In genomic region chr11:102219994-102220346, GRCm38 (mm10) we compare ENCODE assay signal across 9 mouse cellular contexts. TPM values are rescaled to one million over a fixed set of nuclear protein-coding genes. Genes with fewer than 3 reads are reported as not detected.
A peak's percentile ranks its signal among the peaks of the same experiment; 100 is the strongest.
DNase-seq lines count a peak whose midpoint lies in the region; ATAC-seq and TF ChIP-seq lines count a peak whose summit lies in the region.
"Had no signal": no experiment of that assay in that cellular context is flagged by ENCODE, and none has a peak within 500 bp of the region (broad histone marks: within the 10 kb centered on the region; RNA-seq: fewer than 3 reads in every experiment).

No protein-coding gene starts in this region.

- TF ChIP-seq POLR2A in kidney, adult 2 months (IDR thresholded peaks at IDR 0.05; ENCODE audit: low read depth, low read length) = no peak

- no peaks in the 10 kb centered on the region for H3K27me3 ChIP-seq in kidney, adult 2 months (replicated peaks; ENCODE audit: control insufficient read depth, insufficient read depth, low read length)
- peaks cover 27% of the 10 kb centered on the region for H3K27me3 ChIP-seq in G1E (ENCODE audit: insufficient read depth, low read length)
- no peaks in the 10 kb centered on the region for H3K27me3 ChIP-seq in heart, postnatal 0 days (ENCODE audit: control insufficient read depth, insufficient read depth, low read length)
- H3K27me3 ChIP-seq in stomach, postnatal 0 days (ENCODE audit: control insufficient read depth, insufficient read depth, low read length) = no peaks in the 10 kb centered on the region

- TF ChIP-seq EP300 in heart, postnatal 0 days (IDR thresholded peaks at IDR 0.05; ENCODE audit: low read depth) = peak; percentile 83
- no peak for TF ChIP-seq EP300 in stomach, postnatal 0 days (optimal IDR thresholded peaks at IDR 0.05)

- no peaks in the 10 kb centered on the region for H3K36me3 ChIP-seq in kidney, adult 2 months (ENCODE audit: control insufficient read depth, insufficient read depth, low read length)
- peaks cover 5% of the 10 kb centered on the region for H3K36me3 ChIP-seq in G1E (replicated peaks)
- H3K36me3 ChIP-seq in heart, postnatal 0 days (replicated peaks; ENCODE audit: control insufficient read depth, insufficient read depth, low read length) = peaks cover 5% of the 10 kb centered on the region; the same call in 1 of the 2 replicates
- 0 out of 2 replicates have a peak, but pooled peaks cover 2% of the 10 kb centered on the region for H3K36me3 ChIP-seq in stomach, postnatal 0 days (ENCODE audit: control insufficient read depth, insufficient read depth, low read length)

- TF ChIP-seq CTCF in kidney, adult 2 months (conservative IDR thresholded peaks at IDR 0.05; ENCODE audit: insufficient read depth, insufficient read length, low read depth, low read length) = no peak
- no peak for TF ChIP-seq CTCF in G1E (IDR thresholded peaks at IDR 0.05; ENCODE audit: low read depth, low read length)
- TF ChIP-seq CTCF in heart, postnatal 0 days (IDR thresholded peaks at IDR 0.05; ENCODE audit: low read depth) = no peak
- TF ChIP-seq CTCF in stomach, postnatal 0 days (IDR thresholded peaks at IDR 0.05; ENCODE audit: low read depth) = no peak

- 34% methylated on average over 4 of the region's 4 CpGs for WGBS in kidney, adult 2 months
- WGBS in heart, postnatal 0 days = 13% methylated on average over 4 of the region's 4 CpGs
- 38% methylated on average over 4 of the region's 4 CpGs for WGBS in stomach, postnatal 0 days

- H3K4me1 ChIP-seq in kidney, adult 2 months (ENCODE audit: control insufficient read depth, insufficient read depth, low read length) = peaks cover 58% of the 10 kb centered on the region
- peaks cover 88% of the 10 kb centered on the region for H3K4me1 ChIP-seq in G1E (ENCODE audit: insufficient read depth, low read depth, low read length)
- peaks cover 83% of the 10 kb centered on the region for H3K4me1 ChIP-seq in heart, postnatal 0 days (ENCODE audit: control insufficient read depth, insufficient read depth)
- H3K4me1 ChIP-seq in stomach, postnatal 0 days (replicated peaks; ENCODE audit: control insufficient read depth, insufficient read depth) = peaks cover 39% of the 10 kb centered on the region

- no peak for ATAC-seq in G1E (ENCODE audit: extremely low read depth, insufficient number of reproducible peaks, low FRiP score, poor library complexity, severe bottlenecking)
- ATAC-seq in heart, postnatal 0 days (ENCODE audit: insufficient read depth, low read depth) = peak; percentile 61
- ATAC-seq in stomach, postnatal 0 days (ENCODE audit: low FRiP score, low TSS enrichment) = no peak
- no peak for ATAC-seq in inflammation-experienced regulatory T-cells, adult 6 months

- no peak overlapping the region for H3K9ac ChIP-seq in heart, postnatal 0 days (replicated peaks; ENCODE audit: low read depth, low read length)
- H3K9ac ChIP-seq in stomach, postnatal 0 days (ENCODE audit: low read length) = no peak overlapping the region

- no peak overlapping the region for H3K4me3 ChIP-seq in kidney, adult 2 months (ENCODE audit: insufficient read depth, low read depth, low read length)
- peak overlapping the region; percentile 70; the same call in 1 of the 2 replicates for H3K4me3 ChIP-seq in G1E (ENCODE audit: low read depth, low read length)
- no peak overlapping the region for H3K4me3 ChIP-seq in heart, postnatal 0 days (ENCODE audit: low read depth, low read length)
- no peak overlapping the region for H3K4me3 ChIP-seq in stomach, postnatal 0 days (ENCODE audit: low read depth, low read length)
- H3K4me3 ChIP-seq: erythroblast, embryonic 14.5 days had no signal

- H3K27ac ChIP-seq in kidney, adult 2 months (ENCODE audit: insufficient read depth, low read depth, low read length) = no peak overlapping the region
- peak overlapping the region; percentile 92 for H3K27ac ChIP-seq in heart, postnatal 0 days (ENCODE audit: low read depth)
- H3K27ac ChIP-seq in stomach, postnatal 0 days (replicated peaks) = peak overlapping the region; percentile 91

- H3K4me2 ChIP-seq in heart, postnatal 0 days (ENCODE audit: low read depth, low read length) = peak overlapping the region; percentile 80
- no peak overlapping the region for H3K4me2 ChIP-seq in stomach, postnatal 0 days (replicated peaks; ENCODE audit: low read depth)

- H3K9me3 ChIP-seq in G1E (replicated peaks) = no peaks in the 10 kb centered on the region
- no peaks in the 10 kb centered on the region for H3K9me3 ChIP-seq in heart, postnatal 0 days (replicated peaks; ENCODE audit: control insufficient read depth, low read length)
- H3K9me3 ChIP-seq in stomach, postnatal 0 days (ENCODE audit: control insufficient read depth, low read length) = no peaks in the 10 kb centered on the region

- peak; percentile 37 for DNase-seq in kidney, adult 2 months
- no peak for DNase-seq in kidney, adult 18-20 months
- DNase-seq in G1E (ENCODE audit: low spot score) = no peak
- DNase-seq in cerebellum, postnatal 36 days = peak; percentile 51 to 56
- peak; percentile 94 for DNase-seq in heart, postnatal 0 days (ENCODE audit: low spot score)
- peak; percentile 40 for DNase-seq in stomach, postnatal 0 days (ENCODE audit: low spot score)
- DNase-seq in left cerebral cortex, adult 11 months (ENCODE audit: low spot score) = no peak

RNA-seq across cellular contexts. Expression of gene Hdac5, which starts 10.0 kb away (rescaled TPM):
- 69.2 TPM in 2 replicates for polyA plus RNA-seq in kidney, adult 2 months (2012; rRNA removed)
- total RNA-seq in G1E (2014; fragmentation: Nextera tagmentation) (20.5 and 30.7 TPM in 2 replicates), G1E (2017) (24.0 and 24.4 TPM in 2 replicates)
- polyA plus RNA-seq in G1E (2012) = 42.8 and 48.2 TPM in 2 replicates
- total RNA-seq in heart, postnatal 0 days (2014; rRNA removed; ENCODE audit: low replicate concordance) = 194 and 287 TPM in 2 replicates
- polyA plus RNA-seq in heart, postnatal 0 days (2015; fragmentation: Nextera tagmentation; extraction: Ambion mirVana) = 51.4 and 67.2 TPM in 2 replicates
- 33.8 and 43.3 TPM in 2 replicates for polyA plus RNA-seq in stomach, postnatal 0 days (2015; fragmentation: Nextera tagmentation; extraction: Ambion mirVana)
- 1 to 10 TPM; 6.8 to 8.2 (median 7.7) TPM for polyA plus RNA-seq in inflammation-experienced regulatory T-cells, adult 6 months (2017; shearing (Covaris generic))

RNA-seq across cellular contexts. Expression of gene BC030867, which starts 28.7 kb away (rescaled TPM):
- polyA plus RNA-seq in kidney, adult 2 months (2012; rRNA removed) = 0.41 and 0.81 TPM in 2 replicates
- total RNA-seq in G1E (2014; fragmentation: Nextera tagmentation) (42.5 and 45.0 TPM in 2 replicates), G1E (2017) (4.9 and 5.7 TPM in 2 replicates)
- 5.4 and 10.1 TPM in 2 replicates for polyA plus RNA-seq in G1E (2012)
- 3.9 and 5.6 TPM in 2 replicates for total RNA-seq in heart, postnatal 0 days (2014; rRNA removed; ENCODE audit: low replicate concordance)
- 2.2 and 2.9 TPM in 2 replicates for polyA plus RNA-seq in heart, postnatal 0 days (2015; fragmentation: Nextera tagmentation; extraction: Ambion mirVana)
- polyA plus RNA-seq in stomach, postnatal 0 days (2015; fragmentation: Nextera tagmentation; extraction: Ambion mirVana) = 2.2 and 2.7 TPM in 2 replicates
- 1 to 10 TPM in 2 of 3 experiments, under 1 TPM in 1; 0.95 to 7.0 (median 1.5) TPM for polyA plus RNA-seq in inflammation-experienced regulatory T-cells, adult 6 months (2017; shearing (Covaris generic))

RNA-seq across cellular contexts. Expression of gene G6pc3, which starts 30.6 kb away (rescaled TPM):
- 127 and 138 TPM in 2 replicates for polyA plus RNA-seq in kidney, adult 2 months (2012; rRNA removed)
- total RNA-seq in G1E (2014; fragmentation: Nextera tagmentation) (37.8 and 45.9 TPM in 2 replicates), G1E (2017) (12.4 and 13.1 TPM in 2 replicates)
- polyA plus RNA-seq in G1E (2012) = 14.6 and 14.8 TPM in 2 replicates
- 47.9 and 55.5 TPM in 2 replicates for total RNA-seq in heart, postnatal 0 days (2014; rRNA removed; ENCODE audit: low replicate concordance)
- polyA plus RNA-seq in heart, postnatal 0 days (2015; fragmentation: Nextera tagmentation; extraction: Ambion mirVana) = 18.7 and 20.0 TPM in 2 replicates
- 19.2 and 19.4 TPM in 2 replicates for polyA plus RNA-seq in stomach, postnatal 0 days (2015; fragmentation: Nextera tagmentation; extraction: Ambion mirVana)
- 10 to 100 TPM; 18.7 to 39.7 (median 37.9) TPM for polyA plus RNA-seq in inflammation-experienced regulatory T-cells, adult 6 months (2017; shearing (Covaris generic))

RNA-seq across cellular contexts. Expression of gene Lsm12, which starts 34.9 kb away (rescaled TPM):
- polyA plus RNA-seq in kidney, adult 2 months (2012; rRNA removed) = 33.0 and 39.6 TPM in 2 replicates
- total RNA-seq in G1E (2014; fragmentation: Nextera tagmentation) = 160 and 182 TPM in 2 replicates
- total RNA-seq in G1E (2017) = 44.1 and 51.8 TPM in 2 replicates
- 114 and 136 TPM in 2 replicates for polyA plus RNA-seq in G1E (2012)
- 36.0 and 41.4 TPM in 2 replicates for total RNA-seq in heart, postnatal 0 days (2014; rRNA removed; ENCODE audit: low replicate concordance)
- 90.1 and 92.7 TPM in 2 replicates for polyA plus RNA-seq in heart, postnatal 0 days (2015; fragmentation: Nextera tagmentation; extraction: Ambion mirVana)
- polyA plus RNA-seq in stomach, postnatal 0 days (2015; fragmentation: Nextera tagmentation; extraction: Ambion mirVana) = 70.0 and 99.4 TPM in 2 replicates
- polyA plus RNA-seq in inflammation-experienced regulatory T-cells, adult 6 months (2017; shearing (Covaris generic)) = 10 to 100 TPM; 58.3 to 99.6 (median 68.0) TPM

RNA-seq across cellular contexts. Expression of gene Asb16, which starts 48.6 kb away (rescaled TPM):
- 0.10 and 0.70 TPM in 2 replicates for polyA plus RNA-seq in kidney, adult 2 months (2012; rRNA removed)
- total RNA-seq in G1E (2014; fragmentation: Nextera tagmentation) (not detected in 2 replicates), G1E (2017) (0.05 TPM in 1 of 2 replicates, not detected in the other)
- not detected in 2 replicates for polyA plus RNA-seq in G1E (2012)
- 0.99 and 1.2 TPM in 2 replicates for total RNA-seq in heart, postnatal 0 days (2014; rRNA removed; ENCODE audit: low replicate concordance)
- polyA plus RNA-seq in heart, postnatal 0 days (2015; fragmentation: Nextera tagmentation; extraction: Ambion mirVana) = 0.07 TPM in 2 replicates
- polyA plus RNA-seq in stomach, postnatal 0 days (2015; fragmentation: Nextera tagmentation; extraction: Ambion mirVana) = 0.04 TPM in 1 of 2 replicates, not detected in the other
- not detected for polyA plus RNA-seq in inflammation-experienced regulatory T-cells, adult 6 months (2017; shearing (Covaris generic))

Comparison
In these comparisons a context has a peak if more than half of its experiments do, and no peak if none do; other contexts are left out.
1. DNase-seq: peak in kidney, adult 2 months (single experiment), cerebellum, postnatal 36 days (2 of 2), heart, postnatal 0 days (single experiment) and stomach, postnatal 0 days (single experiment); none in kidney, adult 18-20 months (single experiment), G1E (single experiment) and left cerebral cortex, adult 11 months (single experiment).